Mouse (Mus musculus) ES-CJ7 (cell line): Measurements from ENCODE around the gene 1110017D15Rik.
"Not testable (repeated sequence)": the region's sequence is repeated elsewhere in the genome, so short reads cannot be mapped to it uniquely, and the experiment has no call there.

ENCODE experiments used
- DNase-seq: peaks from one replicate; pipeline ENCODE4 v3.0.0; 2011; ENCODE audit warnings: low read depth, low spot score

The 1110017D15Rik gene

DNA sequence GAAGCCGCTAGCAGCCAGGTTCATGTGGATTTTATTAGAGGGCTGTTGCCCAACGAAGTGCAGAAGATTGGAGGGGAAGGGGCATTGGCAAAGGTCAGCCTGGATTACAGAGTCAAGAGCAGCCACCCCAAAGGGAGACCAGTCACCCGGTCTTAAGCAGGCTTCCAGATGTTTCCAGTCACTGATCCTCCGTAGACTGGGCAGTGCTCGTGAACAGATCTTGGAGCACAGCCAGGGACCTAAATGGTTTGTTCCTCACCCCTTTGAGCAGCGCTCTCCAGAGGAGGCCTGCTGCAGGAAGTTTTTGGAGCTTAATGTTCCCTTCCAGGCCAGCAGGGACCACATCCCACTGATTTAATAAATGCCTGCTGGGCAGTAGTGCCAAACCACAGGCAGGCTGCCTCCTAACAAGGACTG, 35.5 kb downstream of the 1110017D15Rik start:
- no peak for DNase-seq

DNA sequence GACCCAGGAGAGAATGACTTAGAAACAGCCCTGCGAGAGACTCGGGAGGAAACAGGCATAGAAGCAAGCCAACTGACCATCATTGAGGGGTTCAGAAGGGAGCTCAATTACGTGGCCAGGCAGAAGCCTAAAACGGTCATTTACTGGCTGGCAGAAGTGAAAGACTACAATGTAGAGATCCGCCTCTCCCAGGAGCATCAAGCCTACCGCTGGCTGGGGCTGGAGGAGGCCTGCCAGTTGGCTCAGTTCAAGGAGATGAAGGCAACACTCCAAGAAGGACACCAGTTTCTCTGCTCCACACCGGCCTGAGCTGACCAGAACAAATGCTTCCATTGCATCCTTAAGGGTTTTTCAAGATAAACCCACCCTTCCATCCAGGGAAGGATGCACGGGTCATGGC, 36.9 kb downstream of the 1110017D15Rik start:
- no peak for DNase-seq

DNA sequence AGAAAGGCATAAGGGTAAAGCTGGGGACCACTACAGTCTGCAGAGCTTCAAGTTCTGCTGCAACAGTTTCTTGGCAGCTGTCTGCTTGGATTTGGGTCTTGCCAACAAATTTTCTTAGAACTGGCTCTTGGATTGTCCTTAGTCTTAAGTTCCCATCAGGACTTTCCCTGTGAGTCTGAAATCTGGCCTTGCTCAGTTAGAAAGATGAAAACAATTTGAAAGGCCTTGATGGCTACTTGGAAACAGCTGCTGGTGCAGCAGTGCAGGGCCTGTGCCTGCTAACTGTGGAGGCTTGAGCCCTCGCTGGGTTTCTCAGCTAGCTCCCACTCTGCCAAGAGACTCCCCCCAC, 37.7 kb downstream of the 1110017D15Rik start:
- no peak for DNase-seq

DNA sequence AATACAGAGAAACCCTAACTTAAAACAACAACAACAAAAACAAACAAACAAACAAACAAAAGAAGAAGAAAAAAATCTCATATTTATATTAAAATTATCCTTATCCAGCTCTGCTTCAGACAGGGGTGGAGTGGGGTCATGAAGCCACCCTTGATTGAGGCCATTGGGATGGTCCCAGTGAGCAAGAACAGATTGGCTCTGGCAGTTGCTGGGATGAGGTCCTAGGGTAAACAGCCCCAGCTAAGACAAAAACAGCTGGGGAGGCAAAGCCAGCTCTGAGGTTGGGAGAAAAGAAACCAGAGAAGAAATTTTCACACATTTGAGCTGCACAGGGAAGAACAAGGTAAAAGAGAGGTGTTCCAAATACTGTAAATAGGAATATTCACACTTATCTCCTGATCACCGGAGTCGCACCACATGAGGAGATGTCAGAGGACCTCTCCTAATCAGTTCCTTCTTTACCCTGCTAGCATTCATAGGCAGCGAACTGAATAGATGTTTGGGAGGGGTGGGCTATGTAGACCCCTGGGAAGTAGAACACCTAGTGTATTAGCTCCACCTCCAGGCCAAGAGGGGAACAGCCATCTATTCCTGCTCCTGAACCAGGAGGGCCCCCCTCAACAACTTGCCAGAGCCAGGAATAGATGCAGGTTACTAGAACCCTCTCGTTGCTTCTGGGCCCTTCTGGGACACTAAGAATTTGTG, 38.2 kb downstream of the 1110017D15Rik start:
- no peak for DNase-seq

DNA sequence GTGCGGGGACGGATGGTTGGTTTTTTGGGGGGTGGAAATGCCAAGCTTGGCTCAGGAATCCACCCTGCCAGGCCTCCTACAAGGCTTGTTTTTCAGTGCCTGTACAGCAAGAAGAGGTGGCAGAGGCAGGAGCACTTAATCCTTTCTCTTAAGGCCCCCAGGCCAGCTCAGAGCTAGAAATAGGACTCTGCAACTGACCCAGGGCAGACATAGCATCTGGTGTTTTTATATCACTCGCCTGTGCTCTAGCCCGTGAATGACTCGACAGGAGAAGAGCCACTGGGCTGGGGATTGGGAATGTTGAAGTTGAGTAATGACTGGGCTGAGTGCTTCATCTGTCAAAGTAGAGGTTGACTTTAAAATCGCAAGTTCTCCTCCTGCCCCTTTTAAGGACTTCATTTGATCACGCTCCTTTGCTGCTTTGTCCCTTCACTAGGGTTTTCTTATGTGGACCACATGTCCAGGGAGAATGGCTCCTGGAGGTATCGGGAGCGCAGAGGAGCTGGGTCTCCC, 39.4 kb downstream of the 1110017D15Rik start:
- no peak for DNase-seq

DNA sequence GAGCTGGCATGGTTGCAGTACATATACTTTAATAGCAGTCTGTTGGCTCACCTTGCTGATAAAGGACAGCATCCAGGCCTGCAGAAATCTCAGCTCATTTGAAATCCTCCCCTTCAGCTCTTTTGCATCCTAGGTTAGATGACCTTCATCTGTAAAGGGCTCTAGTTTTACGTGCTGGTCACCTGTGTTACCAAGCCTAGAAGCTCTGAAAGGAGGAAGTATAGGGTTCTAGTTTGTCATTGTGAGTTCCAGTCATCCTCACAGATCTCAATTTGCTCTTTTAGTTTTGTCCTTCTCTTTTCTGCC, 45.8 kb downstream of the 1110017D15Rik start:
- DNase-seq, result no peak

DNA sequence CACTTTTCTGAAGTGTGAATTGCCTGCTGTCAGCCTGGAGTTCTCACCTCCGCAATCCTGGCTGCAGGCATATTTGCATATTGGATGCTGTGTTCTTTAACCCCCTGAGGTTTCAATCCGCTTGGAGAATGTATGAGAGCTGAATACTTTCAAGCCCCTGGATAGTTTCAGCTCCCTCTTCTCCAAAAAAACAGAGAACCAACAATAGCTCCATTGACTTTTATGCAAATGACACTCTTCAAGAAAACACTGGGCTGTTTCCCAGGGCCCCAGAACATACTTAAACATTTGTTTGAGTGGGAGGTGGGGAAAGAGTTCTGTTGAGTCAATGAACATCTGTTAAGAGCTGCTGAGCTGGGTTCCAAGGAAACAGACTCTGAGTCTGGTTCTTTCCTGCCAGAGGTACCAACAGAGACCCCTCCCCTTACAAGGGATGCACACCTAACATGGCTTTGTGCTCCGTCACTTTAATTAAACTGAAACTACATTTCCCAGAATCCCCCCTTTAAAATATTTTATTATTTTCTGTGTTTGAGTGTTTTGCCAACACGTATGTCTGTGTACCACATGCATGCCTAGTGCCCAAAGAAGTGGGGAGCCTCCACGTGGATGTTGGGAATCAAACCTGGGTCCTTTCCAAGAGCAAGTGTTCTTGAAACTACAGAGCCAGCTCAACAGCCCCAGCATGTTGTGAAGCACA, 46.3 kb downstream of the 1110017D15Rik start:
- no peak for DNase-seq

DNA sequence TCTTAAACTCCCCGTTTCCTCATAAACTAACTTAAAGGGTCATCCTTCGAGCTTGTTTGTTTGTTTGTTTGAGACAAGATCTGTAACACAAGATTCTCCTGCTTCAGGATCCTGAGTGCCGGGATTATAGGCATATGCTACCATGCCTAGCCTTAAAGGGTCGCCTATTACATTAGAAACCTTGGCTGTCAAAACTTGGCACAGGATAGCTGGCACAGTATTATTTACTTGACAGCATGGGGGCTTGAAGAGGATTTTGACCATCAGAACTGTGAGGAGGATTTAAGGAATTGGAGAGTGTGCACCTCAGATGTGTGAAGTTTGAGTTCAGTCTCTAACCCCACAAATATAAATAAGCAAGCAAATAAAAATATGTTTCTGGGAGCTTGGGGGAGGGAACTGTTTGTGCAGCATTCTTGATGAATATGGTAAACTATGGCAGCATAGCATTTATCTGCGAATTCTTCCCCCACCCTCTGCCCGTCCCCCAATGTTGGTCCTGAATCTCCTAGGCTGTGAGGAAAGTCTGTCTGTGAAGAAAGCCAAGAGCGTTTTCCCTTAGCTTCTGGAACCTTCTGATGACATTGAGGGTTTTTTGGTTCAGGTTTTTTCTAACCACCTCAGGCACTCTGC, 47.0 kb downstream of the 1110017D15Rik start:
- DNase-seq, result no peak

DNA sequence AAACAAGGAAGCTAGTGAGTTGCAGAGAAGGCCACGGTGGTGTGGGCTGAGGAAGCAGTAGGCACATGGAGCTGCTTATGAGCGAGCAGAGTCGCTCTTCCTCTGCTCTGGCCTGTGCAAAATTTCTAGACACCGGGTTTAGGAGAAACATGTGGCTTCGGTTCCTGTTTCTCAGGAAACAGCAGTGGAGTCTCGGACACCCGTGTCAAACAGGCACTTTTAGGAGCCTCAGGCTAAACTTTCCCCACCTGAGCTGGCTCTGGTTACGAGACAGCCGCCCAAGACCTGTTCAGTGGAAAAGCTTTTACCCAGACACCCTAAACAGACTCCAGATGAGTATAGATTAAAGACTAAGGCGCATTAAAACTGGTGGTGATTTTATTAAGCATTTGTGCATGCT, 47.9 kb downstream of the 1110017D15Rik start:
- DNase-seq, result no peak

DNA sequence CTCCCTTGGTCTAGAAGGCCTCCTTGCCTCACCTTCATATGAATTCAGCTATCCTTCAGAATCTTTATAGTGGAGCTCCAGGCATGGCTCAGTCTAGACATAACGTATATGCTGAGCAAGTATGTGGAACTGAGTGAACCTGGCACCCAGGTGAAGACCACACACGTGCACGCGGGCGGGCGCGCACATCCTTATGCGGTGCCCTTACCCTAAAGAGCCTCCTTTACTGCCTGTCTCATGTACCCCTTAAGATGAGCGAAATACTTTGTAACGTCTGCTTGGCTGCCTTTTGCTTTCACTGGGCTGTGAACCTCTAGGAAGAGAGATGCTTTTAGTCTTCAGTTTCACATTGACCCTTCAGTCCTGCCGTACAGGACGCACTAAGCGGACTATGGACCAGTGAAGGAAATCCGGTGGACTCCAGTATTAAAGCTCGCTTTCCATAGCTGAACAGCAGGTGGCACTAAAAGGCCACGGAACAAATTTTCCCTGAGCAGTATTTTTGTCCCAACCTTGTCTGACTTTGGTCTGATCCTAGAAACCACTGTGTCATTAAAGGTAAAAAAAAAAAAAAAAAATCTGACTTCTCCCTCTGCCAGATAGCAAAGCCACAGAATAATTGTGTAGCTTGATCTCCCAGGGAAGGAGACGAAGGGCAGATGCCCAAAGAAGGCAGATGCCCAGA, 48.6 kb downstream of the 1110017D15Rik start:
- DNase-seq, result peak; percentile 61

DNA sequence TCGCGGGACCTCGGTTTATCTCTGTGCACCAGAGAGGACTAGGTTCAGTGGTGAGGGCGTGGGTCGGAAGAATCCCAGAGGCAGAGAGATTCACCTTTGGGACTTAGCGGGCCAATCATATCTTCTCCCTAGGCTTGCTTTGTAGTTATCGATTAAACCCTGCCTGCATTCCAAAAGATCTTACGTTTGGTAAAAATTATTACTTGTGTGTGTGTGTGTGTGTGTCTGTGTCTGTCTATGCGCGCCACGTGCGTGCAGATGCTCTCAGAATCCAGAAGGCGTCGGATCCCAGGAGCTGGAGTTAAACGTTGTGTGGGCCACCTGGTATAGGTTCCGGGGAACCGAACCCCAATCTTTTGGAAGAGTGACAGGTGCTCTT, 51.9 kb downstream of the 1110017D15Rik start:
- DNase-seq, result no peak

DNA sequence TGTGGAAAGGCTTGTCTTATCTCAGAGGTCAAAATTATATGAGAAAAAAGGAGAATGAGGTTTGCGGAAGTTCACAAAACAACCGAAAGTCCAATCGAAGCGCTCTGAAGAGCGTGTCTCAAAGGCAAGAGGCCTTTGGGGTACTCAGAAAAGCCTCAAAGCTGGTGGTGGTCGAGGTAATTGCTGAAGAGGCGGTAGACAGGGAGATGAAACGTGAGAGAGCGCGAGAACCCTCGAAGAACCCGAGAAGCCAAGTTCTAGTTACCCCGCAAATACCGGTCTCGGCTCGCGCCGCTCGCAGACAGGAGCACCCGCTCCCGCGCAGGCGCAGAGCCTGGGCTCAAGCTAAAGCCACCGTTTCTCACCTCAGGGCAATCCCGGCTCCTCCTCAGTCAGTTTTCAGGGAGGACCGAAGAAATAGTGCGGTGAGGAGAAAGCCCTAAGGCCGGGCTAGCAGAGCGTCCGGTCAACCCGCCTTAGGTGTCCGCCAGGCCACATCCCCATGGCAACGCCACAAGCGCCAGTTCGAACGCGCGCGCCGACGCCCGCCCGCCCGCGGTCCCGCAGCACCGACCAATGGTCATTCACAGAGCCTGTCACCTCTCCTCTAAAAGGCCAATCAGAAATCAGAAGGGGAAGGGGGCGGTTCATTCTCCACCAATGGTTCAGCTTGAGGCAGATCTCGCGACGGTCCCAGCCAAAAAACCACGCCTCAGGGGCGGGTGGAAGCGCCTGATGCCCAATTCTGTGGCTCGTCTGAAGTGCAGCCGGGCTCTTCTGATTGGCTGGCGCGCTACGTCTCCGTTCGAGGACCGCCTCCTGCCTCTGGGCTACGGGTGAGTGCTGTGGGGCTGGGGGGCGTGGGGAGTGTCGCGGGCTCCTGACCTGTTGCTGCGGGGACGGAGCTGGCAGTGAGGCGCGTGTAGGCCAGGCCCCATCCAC, 52.5 kb downstream of the 1110017D15Rik start, which contains the start of the genes Kif24 and Nudt2:
Gene Kif24 (minus strand): TSS at position 543 of the 942 bp plus-strand sequence.
Gene Nudt2 (plus strand): TSS at position 807 of the 942 bp plus-strand sequence.
- DNase-seq, result peak; percentile 99

DNA sequence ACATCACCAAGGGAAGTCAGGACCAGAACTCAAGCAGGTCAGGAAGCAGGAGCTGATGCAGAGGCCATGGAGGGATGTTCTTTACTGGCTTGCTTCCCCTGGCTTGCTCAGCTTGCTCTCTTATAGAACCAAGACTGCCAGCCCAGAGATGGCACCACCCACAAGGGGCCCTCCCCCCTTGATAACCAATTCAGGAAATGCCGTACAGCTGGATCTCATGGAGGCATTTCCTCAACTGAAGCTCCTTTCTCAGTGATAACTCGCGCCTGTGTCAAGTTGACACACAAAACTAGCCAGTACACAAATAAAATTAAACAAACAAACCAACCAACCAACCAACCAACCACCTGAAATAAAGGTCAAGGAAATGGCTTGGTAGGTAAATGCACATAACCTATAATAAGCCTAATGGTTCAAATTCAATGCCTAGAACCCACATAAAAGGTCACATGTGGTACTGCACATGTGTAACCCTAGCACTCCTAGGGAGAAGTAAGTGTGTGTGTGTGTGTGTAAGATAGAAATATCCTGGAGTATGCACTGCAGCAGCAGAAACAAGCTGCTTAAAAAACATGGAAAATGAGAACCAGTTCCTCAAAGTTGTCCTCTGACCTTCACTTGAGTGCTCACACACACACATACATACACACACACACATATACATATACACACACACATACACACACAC, 53.9 kb downstream of the 1110017D15Rik start:
- not testable (repeated sequence) for DNase-seq

DNA sequence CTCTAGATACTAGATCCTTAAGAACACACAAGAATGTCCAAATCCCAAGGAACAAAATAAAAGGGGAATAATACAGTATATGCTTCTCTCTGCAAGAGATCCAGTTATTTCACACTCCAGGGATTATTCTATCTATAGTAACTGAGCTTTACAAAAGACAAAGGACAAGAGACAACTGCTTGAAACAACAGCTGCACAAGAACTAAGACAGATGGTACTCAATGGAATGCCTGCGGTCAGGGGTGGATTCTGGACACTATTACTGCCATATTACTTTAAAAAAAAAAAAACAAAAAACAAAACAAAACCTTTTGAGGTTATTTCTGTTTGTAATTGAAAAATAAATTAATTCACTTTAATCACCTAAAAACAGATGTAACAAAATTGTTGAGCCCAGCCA, 56.4 kb downstream of the 1110017D15Rik start:
- DNase-seq, result no peak
